Mouse (Mus musculus): ENCODE data around the gene Ints11. TPM values are rescaled to one million over a fixed set of nuclear protein-coding genes. Genes with fewer than 3 reads are reported as not detected.

Ints11 gene
- polyA plus RNA-seq, 1 experiment from 2014 or later: 92.8 TPM

- no peak overlapping the region for H3K27ac ChIP-seq (replicated peaks; ENCODE audit: low read depth, low read length)
- DNase-seq (ENCODE audit: low spot score): no peak
- H3K4me2 ChIP-seq (ENCODE audit: low read depth, low read length): peak overlapping the region; percentile 97
- peaks cover 4% of the 10 kb centered on the region for H3K4me1 ChIP-seq (ENCODE audit: control insufficient read depth, insufficient read depth, low read length)
- peak overlapping the region; percentile 86 for H3K4me3 ChIP-seq (ENCODE audit: low read depth, low read length)
- peaks cover 8% of the 10 kb centered on the region for H3K36me3 ChIP-seq (replicated peaks; ENCODE audit: control insufficient read depth, insufficient read depth, low read depth, low read length)
- WGBS: under 1% methylated on average over 34 of the region's 34 CpGs
- H3K9ac ChIP-seq (replicated peaks; ENCODE audit: low read length): peak overlapping the region; percentile 77
- H3K9me3 ChIP-seq (replicated peaks; ENCODE audit: control insufficient read depth, low read length): no peaks in the 10 kb centered on the region
- no peaks in the 10 kb centered on the region for H3K27me3 ChIP-seq (ENCODE audit: control insufficient read depth, insufficient read depth, low read length)
- ATAC-seq (replicated peaks; ENCODE audit: insufficient number of reproducible peaks, low FRiP score, low TSS enrichment, low read depth): no peak
Measured at GRCm38 (mm10) chr4:155891011-155891471, 21.7 kb downstream of the Ints11 start.

DNA sequence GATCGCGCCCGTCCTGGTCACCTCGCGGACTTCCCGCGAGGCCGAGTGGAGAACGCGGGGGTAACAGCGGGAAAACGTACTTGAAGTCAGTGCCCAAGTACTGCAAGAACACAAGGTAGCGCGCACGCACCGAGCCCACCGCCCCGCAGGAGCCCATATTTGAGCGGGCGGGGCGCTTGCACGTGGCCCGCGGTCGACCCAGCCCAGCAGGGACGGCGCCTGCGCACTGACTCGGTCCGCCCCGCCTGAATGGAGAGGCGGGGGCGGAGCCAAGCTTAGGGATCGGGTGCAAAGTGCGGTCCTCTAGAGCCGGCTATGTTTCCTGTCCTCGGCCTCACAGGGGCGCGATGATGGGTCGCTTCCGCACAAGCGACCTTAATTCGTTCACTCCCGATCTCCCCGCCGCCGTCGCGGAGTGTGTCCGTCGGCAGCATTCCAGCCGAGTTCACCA is 22.2 kb downstream of the Ints11 start, which contains the start of the genes Pusl1 and Acap3:
Gene Pusl1, minus strand, starts transcription at position 231 of the 451 bp plus-strand sequence.
Gene Acap3, plus strand, starts transcription at position 272 of the 451 bp plus-strand sequence.
- Histone ChIP-seq H3K27me3 (ENCODE audit: control insufficient read depth, insufficient read depth, low read length) (no peaks in the 10 kb centered on the region), H3K27ac (replicated peaks; ENCODE audit: low read depth, low read length) (peak within 1 kb of the TSS; percentile 90), H3K4me1 (ENCODE audit: control insufficient read depth, insufficient read depth, low read length) (peaks cover 4% of the 10 kb centered on the region), H3K36me3 (replicated peaks; ENCODE audit: control insufficient read depth, insufficient read depth, low read depth, low read length) (peaks cover 6% of the 10 kb centered on the region), H3K9me3 (replicated peaks; ENCODE audit: control insufficient read depth, low read length) (no peaks in the 10 kb centered on the region), H3K4me3 (ENCODE audit: low read depth, low read length) (peak within 1 kb of the TSS; percentile 86), H3K9ac (replicated peaks; ENCODE audit: low read length) (peak within 1 kb of the TSS; percentile 83), H3K4me2 (ENCODE audit: low read depth, low read length) (peak within 1 kb of the TSS; percentile 97)
- ATAC-seq (replicated peaks; ENCODE audit: insufficient number of reproducible peaks, low FRiP score, low TSS enrichment, low read depth): peak; percentile 76
- under 1% methylated on average over 52 of the region's 52 CpGs for WGBS
- peak; percentile 97 for DNase-seq (ENCODE audit: low spot score)

- under 1% methylated on average over 53 of the region's 56 CpGs for WGBS
- Histone ChIP-seq H3K4me3 (ENCODE audit: low read depth, low read length) (peak overlapping the region; percentile 86), H3K36me3 (replicated peaks; ENCODE audit: control insufficient read depth, insufficient read depth, low read depth, low read length) (peaks cover 4% of the 10 kb centered on the region), H3K27me3 (ENCODE audit: control insufficient read depth, insufficient read depth, low read length) (no peaks in the 10 kb centered on the region), H3K4me2 (ENCODE audit: low read depth, low read length) (peak overlapping the region; percentile 97), H3K9ac (replicated peaks; ENCODE audit: low read length) (peak overlapping the region; percentile 83), H3K27ac (replicated peaks; ENCODE audit: low read depth, low read length) (peak overlapping the region; percentile 90), H3K9me3 (replicated peaks; ENCODE audit: control insufficient read depth, low read length) (no peaks in the 10 kb centered on the region), H3K4me1 (ENCODE audit: control insufficient read depth, insufficient read depth, low read length) (peaks cover 4% of the 10 kb centered on the region)
- peak; percentile 88 for DNase-seq (ENCODE audit: low spot score)
- ATAC-seq (replicated peaks; ENCODE audit: insufficient number of reproducible peaks, low FRiP score, low TSS enrichment, low read depth): peak; percentile 85
Measured at GRCm38 (mm10) chr4:155892017-155892416, 22.7 kb downstream of the Ints11 start.

GRCm38 (mm10) chr4:155892438-155893211 is 23.3 kb downstream of the Ints11 start:
- Histone ChIP-seq H3K36me3 (replicated peaks; ENCODE audit: control insufficient read depth, insufficient read depth, low read depth, low read length) (peaks cover 4% of the 10 kb centered on the region), H3K9ac (replicated peaks; ENCODE audit: low read length) (peak overlapping the region; percentile 83), H3K4me3 (ENCODE audit: low read depth, low read length) (peak overlapping the region; percentile 86), H3K27me3 (ENCODE audit: control insufficient read depth, insufficient read depth, low read length) (no peaks in the 10 kb centered on the region), H3K9me3 (replicated peaks; ENCODE audit: control insufficient read depth, low read length) (no peaks in the 10 kb centered on the region), H3K27ac (replicated peaks; ENCODE audit: low read depth, low read length) (peak overlapping the region; percentile 90; the same call in 1 of the 2 replicates), H3K4me1 (ENCODE audit: control insufficient read depth, insufficient read depth, low read length) (peaks cover 4% of the 10 kb centered on the region), H3K4me2 (ENCODE audit: low read depth, low read length) (peak overlapping the region; percentile 97)
- WGBS: 6% methylated on average over 37 of the region's 37 CpGs
- DNase-seq (ENCODE audit: low spot score) (peak; percentile 34), ATAC-seq (replicated peaks; ENCODE audit: insufficient number of reproducible peaks, low FRiP score, low TSS enrichment, low read depth) (peak; percentile 53)

- Histone ChIP-seq H3K27me3 (ENCODE audit: control insufficient read depth, insufficient read depth, low read length) (no peaks in the 10 kb centered on the region), H3K4me1 (ENCODE audit: control insufficient read depth, insufficient read depth, low read length) (peaks cover 4% of the 10 kb centered on the region), H3K4me3 (ENCODE audit: low read depth, low read length) (peak overlapping the region; percentile 86), H3K9ac (replicated peaks; ENCODE audit: low read length) (peak overlapping the region; percentile 83), H3K4me2 (ENCODE audit: low read depth, low read length) (peak overlapping the region; percentile 97), H3K36me3 (replicated peaks; ENCODE audit: control insufficient read depth, insufficient read depth, low read depth, low read length) (peaks cover 1% of the 10 kb centered on the region), H3K9me3 (replicated peaks; ENCODE audit: control insufficient read depth, low read length) (no peaks in the 10 kb centered on the region), H3K27ac (replicated peaks; ENCODE audit: low read depth, low read length) (no peak overlapping the region)
- DNase-seq (ENCODE audit: low spot score) (no peak), ATAC-seq (replicated peaks; ENCODE audit: insufficient number of reproducible peaks, low FRiP score, low TSS enrichment, low read depth) (no peak)
- WGBS: 72% methylated on average over 8 of the region's 8 CpGs
Measured at GRCm38 (mm10) chr4:155893212-155893690, 23.9 kb downstream of the Ints11 start.

GRCm38 (mm10) chr4:155894311-155894881 is 25.1 kb downstream of the Ints11 start:
- DNase-seq (ENCODE audit: low spot score) (no peak), ATAC-seq (replicated peaks; ENCODE audit: insufficient number of reproducible peaks, low FRiP score, low TSS enrichment, low read depth) (no peak)
- WGBS: 34% methylated on average over 8 of the region's 8 CpGs
- Histone ChIP-seq H3K4me2 (ENCODE audit: low read depth, low read length) (no peak overlapping the region), H3K27me3 (ENCODE audit: control insufficient read depth, insufficient read depth, low read length) (no peaks in the 10 kb centered on the region), H3K4me3 (ENCODE audit: low read depth, low read length) (no peak overlapping the region), H3K4me1 (ENCODE audit: control insufficient read depth, insufficient read depth, low read length) (peaks cover 4% of the 10 kb centered on the region), H3K27ac (replicated peaks; ENCODE audit: low read depth, low read length) (no peak overlapping the region), H3K9me3 (replicated peaks; ENCODE audit: control insufficient read depth, low read length) (no peaks in the 10 kb centered on the region), H3K36me3 (replicated peaks; ENCODE audit: control insufficient read depth, insufficient read depth, low read depth, low read length) (peaks cover 2% of the 10 kb centered on the region; the same call in 1 of the 2 replicates), H3K9ac (replicated peaks; ENCODE audit: low read length) (no peak overlapping the region)

GRCm38 (mm10) chr4:155895216-155895615 is 25.9 kb downstream of the Ints11 start:
- no peak overlapping the region for H3K27ac ChIP-seq (replicated peaks; ENCODE audit: low read depth, low read length)
- H3K9ac ChIP-seq (replicated peaks; ENCODE audit: low read length): no peak overlapping the region
- no peak overlapping the region for H3K4me2 ChIP-seq (ENCODE audit: low read depth, low read length)
- peaks cover 4% of the 10 kb centered on the region for H3K4me1 ChIP-seq (ENCODE audit: control insufficient read depth, insufficient read depth, low read length)
- H3K27me3 ChIP-seq (ENCODE audit: control insufficient read depth, insufficient read depth, low read length): no peaks in the 10 kb centered on the region
- 43% methylated on average over 6 of the region's 6 CpGs for WGBS
- no peak overlapping the region for H3K4me3 ChIP-seq (ENCODE audit: low read depth, low read length)
- DNase-seq (ENCODE audit: low spot score): peak; percentile 6
- no peaks in the 10 kb centered on the region for H3K9me3 ChIP-seq (replicated peaks; ENCODE audit: control insufficient read depth, low read length)
- peaks cover 2% of the 10 kb centered on the region; the same call in 1 of the 2 replicates for H3K36me3 ChIP-seq (replicated peaks; ENCODE audit: control insufficient read depth, insufficient read depth, low read depth, low read length)
- no peak for ATAC-seq (replicated peaks; ENCODE audit: insufficient number of reproducible peaks, low FRiP score, low TSS enrichment, low read depth)
